Comparison of ENCODE assay signal across 8 mouse cellular contexts in the genomic region with DNA sequence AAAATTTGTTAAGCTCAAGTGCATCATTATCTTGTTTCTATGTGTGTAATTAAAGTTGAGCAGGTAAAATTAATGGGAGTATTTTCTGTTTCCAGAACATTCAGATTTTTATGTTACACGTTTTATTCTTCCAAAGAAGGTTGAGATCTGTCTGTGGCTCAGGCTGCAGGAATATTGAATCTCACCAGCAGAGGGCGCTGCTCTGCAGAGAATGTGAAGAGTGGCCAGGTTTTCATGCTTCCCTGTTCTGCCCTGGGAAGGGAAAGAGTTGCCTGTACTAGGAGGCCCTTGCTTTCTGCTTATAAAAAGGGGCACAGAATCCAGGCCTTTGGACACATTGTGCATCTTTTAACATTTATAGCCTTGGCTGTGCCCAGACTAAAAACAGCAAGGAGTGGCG.
A peak's percentile ranks its signal among the peaks of the same experiment; 100 is the strongest.
DNase-seq lines count a peak whose midpoint lies in the region; ATAC-seq and TF ChIP-seq lines count a peak whose summit lies in the region.

No protein-coding gene starts in this region.

- DNase-seq in 416B (ENCODE audit: low read depth) (peak; percentile 83), Patski (ENCODE audit: low read depth, low spot score) (peak; percentile 39)
- DNase-seq in cerebellum, adult 9-11 months = peak; percentile 68
- peak; percentile 86 to 88 for DNase-seq in frontal cortex, postnatal 36 days (ENCODE audit: low spot score in 2 of 2)
- peak; percentile 59 to 87 for DNase-seq in kidney, adult 8-10 months
- peak; percentile 94 for DNase-seq in limb, embryonic 11.5 days (ENCODE audit: low spot score)
- DNase-seq in ovary, adult 18-20 months (ENCODE audit: low spot score) = peak; percentile 48
- peak; percentile 72 for DNase-seq in thymus, adult 2 months

- no peaks in the 10 kb centered on the region for H3K27me3 ChIP-seq in Patski
- no peaks in the 10 kb centered on the region for H3K27me3 ChIP-seq in limb, embryonic 11.5 days (ENCODE audit: control insufficient read depth, insufficient read depth, low read length)
- no peaks in the 10 kb centered on the region for H3K27me3 ChIP-seq in thymus, adult 2 months (ENCODE audit: control insufficient read depth, insufficient read depth, low read length)

- no peak overlapping the region for H3K4me3 ChIP-seq in limb, embryonic 11.5 days (ENCODE audit: low read depth, low read length)
- H3K4me3 ChIP-seq in thymus, adult 2 months (ENCODE audit: control insufficient read depth, insufficient read depth, low read length) = no peak overlapping the region

- no peaks in the 10 kb centered on the region for H3K4me1 ChIP-seq in limb, embryonic 11.5 days (ENCODE audit: control insufficient read depth, insufficient read depth, low read length)
- peaks cover 5% of the 10 kb centered on the region for H3K4me1 ChIP-seq in thymus, adult 2 months (replicated peaks; ENCODE audit: control insufficient read depth, insufficient read depth, low read length)

- no peak overlapping the region for H3K27ac ChIP-seq in limb, embryonic 11.5 days (replicated peaks; ENCODE audit: low read depth, low read length)
- H3K27ac ChIP-seq in thymus, adult 2 months (ENCODE audit: control insufficient read depth, insufficient read depth, low read length) = no peak overlapping the region

- no peaks in the 10 kb centered on the region for H3K9me3 ChIP-seq in limb, embryonic 11.5 days (ENCODE audit: control insufficient read depth, low read length)

- H3K36me3 ChIP-seq in limb, embryonic 11.5 days (ENCODE audit: control insufficient read depth, insufficient read depth, low read length) = peaks cover 2% of the 10 kb centered on the region; the same call in 1 of the 2 replicates
- H3K36me3 ChIP-seq in thymus, adult 2 months (ENCODE audit: control insufficient read depth, insufficient read depth, low read length) = no peaks in the 10 kb centered on the region

- TF ChIP-seq POLR2A in thymus, adult 2 months (IDR thresholded peaks at IDR 0.05; ENCODE audit: control insufficient read depth, extremely low read depth, insufficient read depth, low read length, poor library complexity) = no peak

- in situ Hi-C loops in Patski (cut with MboI; ENCODE audit: low pct_unique_long_range_greater_than_20kb) = loop anchor here (5.0 kb wide), 3 partner anchors 80 to 180 kb away; no protein-coding TSS in a partner anchor

- POLR2A ChIA-PET in Patski (lab: Charles Lee) = no interaction called here

- TF ChIP-seq CTCF in Patski (IDR thresholded peaks at IDR 0.05) = peak; percentile 95
- TF ChIP-seq CTCF in thymus, adult 2 months (IDR thresholded peaks at IDR 0.05; ENCODE audit: borderline replicate concordance, control insufficient read depth, extremely low read depth, insufficient read depth, low read length, poor library complexity) = no peak

- CTCF ChIA-PET in Patski (lab: Charles Lee) = interaction anchor here (0.8 to 4.5 kb wide), 9 partner anchors 9 to 157 kb away, joined by 3 to 31 read pairs (median 4); no protein-coding TSS in a partner anchor

- no peak for ATAC-seq in Patski
- no peak for ATAC-seq in limb, embryonic 11.5 days (ENCODE audit: insufficient number of reproducible peaks, low FRiP score, low TSS enrichment, low read depth)

- 37% methylated on average over 3 of the region's 3 CpGs for WGBS in limb, embryonic 11.5 days
- 44% methylated on average over 3 of the region's 3 CpGs for WGBS in thymus, adult 2 months

- no peak overlapping the region for H3K4me2 ChIP-seq in limb, embryonic 11.5 days (ENCODE audit: low read depth, severe bottlenecking)

- H3K9ac ChIP-seq in limb, embryonic 11.5 days (ENCODE audit: low read length) = no peak overlapping the region

Comparison
In these comparisons a context has a peak if more than half of its experiments do, and no peak if none do; other contexts are left out.
1. DNase-seq: peak in every context shown above with its lines; median percentile 94 in limb, embryonic 11.5 days; 87 in frontal cortex, postnatal 36 days; 83 in 416B; 73 in kidney, adult 8-10 months; 72 in thymus, adult 2 months; 68 in cerebellum, adult 9-11 months; 48 in ovary, adult 18-20 months; 39 in Patski.